Mouse (Mus musculus): ENCODE measurements around the gene Dpy30. TPM values are rescaled to one million over a fixed set of nuclear protein-coding genes. Genes with fewer than 3 reads are reported as not detected.
A peak's percentile ranks its signal among the peaks of the same experiment; 100 is the strongest.

Dpy30 gene
- polyA plus RNA-seq, 1 experiment from 2014 or later: 237 TPM

GRCm38 (mm10) chr17:74271541-74272268 lies 52.0 kb downstream of the Dpy30 start:
- Histone ChIP-seq H3K4me1 (peaks cover 9% of the 10 kb centered on the region; the same call in 1 of the 2 replicates), H3K9ac (no peak overlapping the region), H3K9me3 (replicated peaks) (no peaks in the 10 kb centered on the region), H3K4me2 (no peak overlapping the region), H3K27ac (no peak overlapping the region), H3K36me3 (peaks cover 16% of the 10 kb centered on the region; the same call in 1 of the 2 replicates), H3K4me3 (replicated peaks) (no peak overlapping the region), H3K27me3 (no peaks in the 10 kb centered on the region)
- ATAC-seq (replicated peaks; ENCODE audit: low FRiP score): peak; percentile 52; the same call in 1 of the 2 replicates
- 91% methylated on average over 3 of the region's 3 CpGs for WGBS

- H3K27ac ChIP-seq: no peak overlapping the region
- no peaks in the 10 kb centered on the region for H3K27me3 ChIP-seq
- WGBS: 62% methylated on average over 2 of the region's 2 CpGs
- no peak overlapping the region for H3K4me2 ChIP-seq
- no peak overlapping the region for H3K4me3 ChIP-seq (replicated peaks)
- no peak overlapping the region for H3K9ac ChIP-seq
- H3K4me1 ChIP-seq: peaks cover 16% of the 10 kb centered on the region
- H3K9me3 ChIP-seq (replicated peaks): no peaks in the 10 kb centered on the region
- no peak for ATAC-seq (replicated peaks; ENCODE audit: low FRiP score)
- H3K36me3 ChIP-seq: peaks cover 12% of the 10 kb centered on the region; the same call in 1 of the 2 replicates
Measured at GRCm38 (mm10) chr17:74270205-74270604, 53.5 kb downstream of the Dpy30 start.

- no peaks in the 10 kb centered on the region for H3K27me3 ChIP-seq
- WGBS: 94% methylated on average over 11 of the region's 11 CpGs
- H3K36me3 ChIP-seq: peaks cover 12% of the 10 kb centered on the region; the same call in 1 of the 2 replicates
- H3K27ac ChIP-seq: no peak overlapping the region
- H3K9me3 ChIP-seq (replicated peaks): no peaks in the 10 kb centered on the region
- H3K4me1 ChIP-seq: peaks cover 23% of the 10 kb centered on the region
- no peak overlapping the region for H3K4me2 ChIP-seq
- ATAC-seq (replicated peaks; ENCODE audit: low FRiP score): no peak
- H3K9ac ChIP-seq: no peak overlapping the region
- no peak overlapping the region for H3K4me3 ChIP-seq (replicated peaks)
Measured at GRCm38 (mm10) chr17:74267415-74268180, 56.1 kb downstream of the Dpy30 start.

- H3K36me3 ChIP-seq: peaks cover 12% of the 10 kb centered on the region; the same call in 1 of the 2 replicates
- no peak overlapping the region for H3K4me3 ChIP-seq (replicated peaks)
- ATAC-seq (replicated peaks; ENCODE audit: low FRiP score): no peak
- H3K4me1 ChIP-seq: peaks cover 26% of the 10 kb centered on the region
- no peak overlapping the region for H3K4me2 ChIP-seq
- no peaks in the 10 kb centered on the region for H3K27me3 ChIP-seq
- 28% methylated on average over 1 of the region's 1 CpGs for WGBS
- H3K9ac ChIP-seq: no peak overlapping the region
- peak overlapping the region; percentile 59; the same call in 1 of the 2 replicates for H3K27ac ChIP-seq
- H3K9me3 ChIP-seq (replicated peaks): no peaks in the 10 kb centered on the region
Measured at GRCm38 (mm10) chr17:74265636-74266035, 58.1 kb downstream of the Dpy30 start.

GRCm38 (mm10) chr17:74265156-74265505 lies 58.6 kb downstream of the Dpy30 start:
- WGBS: 21% methylated on average over 5 of the region's 5 CpGs
- H3K36me3 ChIP-seq: peaks cover 12% of the 10 kb centered on the region; the same call in 1 of the 2 replicates
- H3K4me1 ChIP-seq: peaks cover 26% of the 10 kb centered on the region
- no peaks in the 10 kb centered on the region for H3K27me3 ChIP-seq
- peak overlapping the region; percentile 59 for H3K27ac ChIP-seq
- no peak overlapping the region for H3K9ac ChIP-seq
- ATAC-seq (replicated peaks; ENCODE audit: low FRiP score): peak; percentile 68; the same call in 1 of the 2 replicates
- no peak overlapping the region for H3K4me3 ChIP-seq (replicated peaks)
- no peaks in the 10 kb centered on the region for H3K9me3 ChIP-seq (replicated peaks)
- no peak overlapping the region for H3K4me2 ChIP-seq

GRCm38 (mm10) chr17:74264333-74265155 lies 59.2 kb downstream of the Dpy30 start:
- 42% methylated on average over 3 of the region's 3 CpGs for WGBS
- Histone ChIP-seq H3K36me3 (peaks cover 12% of the 10 kb centered on the region; the same call in 1 of the 2 replicates), H3K9me3 (replicated peaks) (no peaks in the 10 kb centered on the region), H3K27ac (peak overlapping the region; percentile 59), H3K4me2 (no peak overlapping the region), H3K4me1 (peaks cover 26% of the 10 kb centered on the region), H3K4me3 (replicated peaks) (no peak overlapping the region), H3K9ac (no peak overlapping the region), H3K27me3 (no peaks in the 10 kb centered on the region)
- peak; percentile 84 for ATAC-seq (replicated peaks; ENCODE audit: low FRiP score)

- Histone ChIP-seq H3K27me3 (no peaks in the 10 kb centered on the region), H3K9ac (no peak overlapping the region), H3K9me3 (replicated peaks) (no peaks in the 10 kb centered on the region), H3K4me1 (peaks cover 26% of the 10 kb centered on the region), H3K4me2 (no peak overlapping the region), H3K36me3 (peaks cover 8% of the 10 kb centered on the region; the same call in 1 of the 2 replicates), H3K4me3 (replicated peaks) (no peak overlapping the region), H3K27ac (no peak overlapping the region)
- 85% methylated on average over 3 of the region's 3 CpGs for WGBS
- no peak for ATAC-seq (replicated peaks; ENCODE audit: low FRiP score)
Measured at GRCm38 (mm10) chr17:74262415-74262814, 61.3 kb downstream of the Dpy30 start.

Other genes starting within 250 kb of the Dpy30 start
- gene Memo1, start 28.4 kb downstream of the Dpy30 start, polyA plus RNA-seq (2015; fragmentation: Nextera tagmentation; extraction: Ambion mirVana): 77.4 and 81.7 TPM in 2 replicates
- gene Spast, start 15.0 kb upstream of the Dpy30 start, polyA plus RNA-seq (2015; fragmentation: Nextera tagmentation; extraction: Ambion mirVana): 13.0 and 14.4 TPM in 2 replicates
- 45.1 and 48.2 TPM in 2 replicates for gene Slc30a6, start 71.7 kb upstream of the Dpy30 start, polyA plus RNA-seq (2015; fragmentation: Nextera tagmentation; extraction: Ambion mirVana)
- gene Nlrc4, start 135.2 kb upstream of the Dpy30 start, polyA plus RNA-seq (2015; fragmentation: Nextera tagmentation; extraction: Ambion mirVana): 0.24 and 0.39 TPM in 2 replicates
- gene Yipf4, start 165.5 kb upstream of the Dpy30 start, polyA plus RNA-seq (2015; fragmentation: Nextera tagmentation; extraction: Ambion mirVana): 55.3 and 70.1 TPM in 2 replicates
- gene Birc6, start 204.4 kb upstream of the Dpy30 start, polyA plus RNA-seq (2015; fragmentation: Nextera tagmentation; extraction: Ambion mirVana): 89.3 and 97.7 TPM in 2 replicates

Data from kidney, embryonic 15.5 days (tissue).